Mouse (Mus musculus): ENCODE data around the gene Gm5114. TPM values are rescaled to one million over a fixed set of nuclear protein-coding genes. Genes with fewer than 3 reads are reported as not detected.
"Not testable (repeated sequence)": the region's sequence is repeated elsewhere in the genome, so short reads cannot be mapped to it uniquely, and the experiment has no call there.

Gene Gm5114
- not detected for total RNA-seq (2022)

DNA sequence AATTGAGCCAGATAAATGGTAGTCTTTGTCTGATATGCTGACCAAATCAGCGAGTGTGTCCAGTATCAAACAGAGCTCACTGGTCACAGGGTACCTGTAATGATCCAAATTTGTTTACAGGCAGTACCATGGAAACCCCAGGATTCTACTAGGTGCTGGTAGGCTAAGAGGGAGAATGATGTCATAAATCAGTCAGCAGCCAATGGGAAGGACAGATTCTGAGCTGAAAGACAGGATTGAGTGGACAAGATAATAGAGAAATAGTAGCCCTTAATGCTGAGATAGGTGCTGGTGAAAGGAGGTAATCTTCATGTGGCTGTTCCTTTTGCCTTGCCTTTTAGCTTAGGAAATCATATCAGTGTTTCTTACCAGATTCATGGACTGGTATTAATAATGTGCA, at the start of gene Gm5114:
TSS of gene Gm5114 (minus strand) at position 101 of the 400 bp plus-strand sequence.
- DNase-seq: not testable (repeated sequence)

DNA sequence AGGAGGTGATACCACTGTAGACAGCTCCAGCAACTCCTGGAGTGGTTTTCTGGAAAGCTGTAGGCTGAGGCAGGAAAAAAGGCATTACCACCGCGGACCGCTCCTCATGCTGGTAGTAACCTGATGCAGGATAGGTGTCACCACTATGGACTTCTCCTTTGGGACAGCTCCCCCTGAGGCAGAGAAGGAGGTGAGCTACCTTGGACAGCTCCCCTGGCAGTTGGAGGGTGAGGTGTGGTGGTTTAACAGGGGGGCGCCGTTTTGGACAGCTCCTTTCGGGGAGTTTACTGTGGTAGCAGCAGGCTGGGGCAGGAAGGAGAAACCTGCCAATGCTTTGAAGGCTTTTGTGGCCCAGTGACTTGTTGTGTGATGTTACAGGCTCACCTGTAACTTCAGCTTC, 42.8 kb upstream of the Gm5114 start:
- DNase-seq: peak; percentile 19

DNA sequence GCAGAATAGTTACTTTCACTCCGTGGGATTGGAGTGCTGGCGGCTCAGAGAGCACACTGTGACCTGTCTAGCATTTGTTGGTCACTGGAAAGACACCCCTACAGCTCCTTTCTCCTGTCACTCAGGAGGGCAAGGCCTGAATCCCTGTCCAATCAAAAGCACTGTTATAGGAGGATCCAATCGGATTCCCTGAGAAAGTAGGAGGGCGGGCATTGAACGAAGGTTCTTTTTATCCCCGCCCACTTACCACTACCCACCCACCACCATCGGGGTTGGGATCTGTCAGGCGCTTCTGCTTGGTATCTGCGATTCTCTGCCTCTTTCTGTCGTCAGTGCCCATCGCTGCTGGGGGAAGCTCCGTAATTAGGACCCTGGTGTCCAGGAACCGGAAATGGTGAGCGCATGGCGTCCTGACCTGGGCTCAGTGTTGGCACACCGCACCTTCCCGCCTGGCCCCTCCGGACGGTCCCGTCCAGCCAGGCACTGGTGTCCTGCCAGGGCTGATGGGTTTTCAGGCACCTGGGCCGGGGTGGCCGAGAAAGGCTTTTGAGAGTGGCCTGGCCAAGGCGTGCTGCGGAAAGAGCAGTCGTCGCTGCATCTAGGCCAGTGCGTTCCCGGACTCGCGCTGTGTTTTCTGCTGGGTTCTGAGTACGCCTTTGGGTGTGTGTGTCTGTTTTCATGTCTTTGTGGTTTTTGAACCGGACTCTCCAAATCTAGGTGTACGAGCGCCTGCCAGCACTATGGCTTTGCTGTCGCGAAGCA, 36.5 kb upstream of the Gm5114 start:
- peak; percentile 83 for DNase-seq

DNA sequence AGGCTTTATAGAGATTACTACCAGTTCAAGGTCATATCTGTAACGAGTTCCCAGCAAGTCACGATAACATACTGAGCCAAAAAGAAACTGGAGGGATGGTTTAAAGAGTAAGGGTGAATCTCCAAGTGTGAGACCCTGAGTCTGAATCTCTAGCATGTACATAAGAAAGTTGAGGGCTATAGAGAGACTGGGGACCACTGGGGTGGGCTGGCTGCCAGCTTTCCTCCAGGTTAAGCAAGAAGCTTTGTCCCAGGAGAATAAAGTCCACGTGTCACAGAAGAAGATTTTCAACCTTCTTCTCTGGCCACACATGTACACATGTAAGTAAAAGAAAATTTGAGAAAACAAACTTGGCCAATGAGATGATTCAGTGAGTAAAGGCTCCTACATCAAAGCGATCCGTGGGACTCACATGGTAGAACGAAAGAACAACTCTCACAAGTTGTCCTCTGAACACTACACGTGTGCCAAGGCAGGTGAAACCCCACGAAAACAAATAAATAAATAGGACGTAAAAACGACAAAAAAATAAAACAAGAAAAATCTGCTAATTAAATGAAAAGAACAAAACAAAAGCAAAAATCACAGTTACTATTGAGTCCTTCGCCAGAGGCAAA, 35.8 kb upstream of the Gm5114 start:
- no peak for DNase-seq

DNA sequence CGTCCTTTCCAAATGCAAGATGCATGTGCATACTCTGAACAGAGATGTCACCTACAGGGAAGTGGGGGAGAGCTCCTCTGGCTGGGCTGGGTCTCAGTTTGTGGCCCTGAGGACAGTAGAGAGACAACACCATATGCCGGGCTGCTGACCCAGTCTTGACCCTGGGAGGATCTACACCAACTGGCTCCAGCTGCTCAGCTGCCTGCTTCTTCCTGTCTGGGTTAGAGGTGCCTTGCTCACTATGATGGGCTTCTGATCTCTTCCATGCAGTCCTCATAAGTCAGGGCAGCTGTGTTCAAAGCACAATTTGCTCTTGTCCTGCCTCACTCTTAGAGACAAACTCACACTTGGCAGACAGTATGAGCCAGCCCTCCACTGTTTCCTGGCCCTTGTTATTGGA, 28.3 kb upstream of the Gm5114 start:
- DNase-seq: no peak

DNA sequence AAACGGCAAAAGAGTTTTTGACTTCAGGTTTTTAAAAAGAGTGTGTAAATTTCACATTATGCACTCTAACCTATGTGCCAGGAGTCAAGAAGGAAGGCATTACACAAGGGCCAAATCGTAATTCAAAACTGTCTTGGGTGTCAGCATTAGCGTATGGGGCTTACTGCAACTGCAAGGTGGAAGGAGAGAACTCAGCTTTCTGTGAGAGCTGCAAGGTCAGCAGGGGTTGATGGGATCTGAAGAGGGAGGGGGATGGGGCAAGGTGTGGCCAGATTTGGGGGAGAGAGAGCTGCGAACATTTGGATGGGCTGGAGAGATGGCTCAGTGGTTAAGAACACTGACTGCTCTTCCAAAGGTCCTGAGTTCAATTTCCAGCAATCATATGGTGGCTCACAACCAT, 27.4 kb upstream of the Gm5114 start:
- no peak for DNase-seq

Small RNAs within 50 kb of the gene (microRNA-seq; reads per million reads assigned to microRNA genes)
- gene Gm27437: 0 reads per million in 2 experiments

Other genes with a start within 250 kb of the Gm5114 start
- gene Zfp619, start 104.6 kb upstream of the Gm5114 start, total RNA-seq (2022): 1 to 10 TPM; 2.0 to 4.5 (median 3.0) TPM

Data from adrenal gland, adult 8-10 months (tissue).